Mouse (Mus musculus): ENCODE measurements at regions not wholly inside any gene's neighbourhood (a gene's known extent, or its start where the extent isn't known, plus 50 kb on each side); places are given as distances from the start of the nearest gene placed in this dataset.

DNA sequence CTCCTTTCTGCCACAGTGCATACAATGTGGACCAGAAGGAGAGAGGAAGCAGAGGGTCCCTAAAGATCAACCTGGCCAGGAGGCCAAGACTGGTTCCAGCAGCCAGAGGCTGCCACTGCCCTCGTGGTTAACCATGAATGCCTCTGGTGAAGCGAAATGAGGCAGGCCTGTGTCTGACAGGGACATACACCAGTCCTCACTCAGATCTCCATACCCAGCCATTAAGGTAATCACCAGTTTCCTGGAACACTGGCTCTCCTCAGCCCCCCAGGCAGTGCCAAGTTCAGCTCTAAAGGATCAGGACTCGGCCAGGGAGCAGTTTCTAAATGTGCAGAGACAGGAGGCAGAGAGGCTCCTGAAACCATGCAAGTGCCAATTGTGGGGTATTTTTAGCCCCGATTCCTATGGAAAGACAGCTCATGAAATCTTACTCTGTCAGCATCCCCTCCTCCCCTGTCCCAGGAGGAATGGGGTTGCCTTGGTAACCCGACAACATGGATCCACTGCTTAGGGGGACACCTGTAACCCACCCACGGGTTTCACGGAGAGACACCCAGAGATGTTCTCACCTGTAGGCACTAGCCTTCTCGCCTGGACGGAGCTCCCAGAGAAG is 103.6 kb downstream of the Ier5 start:
- DNase-seq (ENCODE audit: low read depth), result no peak

GRCm38 (mm10) chr1:154993927-154994856 is 105.2 kb downstream of the Ier5 start:
- no peak for DNase-seq (ENCODE audit: low read depth)

- DNase-seq (ENCODE audit: low read depth), result no peak
These were observed 99.0 kb upstream of the Cacna1e start for GRCm38 (mm10) chr1:154983325-154983724.

GRCm38 (mm10) chr1:154982836-154983235 is 98.5 kb upstream of the Cacna1e start:
- no peak for DNase-seq (ENCODE audit: low read depth)

DNA sequence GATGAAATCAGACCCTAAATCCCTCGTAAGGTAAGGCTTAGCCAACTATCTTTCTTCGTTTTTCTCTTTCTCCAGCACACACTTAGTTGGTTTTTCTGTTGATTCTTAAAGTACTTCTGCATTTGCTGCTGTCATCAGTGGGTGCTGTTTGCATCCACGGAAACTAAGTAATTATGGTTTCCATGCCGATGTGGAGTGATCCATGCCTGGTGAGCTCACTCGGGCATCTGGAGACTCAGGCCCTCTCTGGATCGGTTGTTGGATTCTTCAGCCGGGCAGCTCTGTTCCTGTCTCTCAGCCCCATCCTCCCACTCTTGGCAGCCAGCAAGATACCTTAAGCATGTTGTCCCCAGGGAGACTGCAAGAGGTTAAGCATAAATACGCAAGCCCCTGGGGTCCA is 97.4 kb upstream of the Cacna1e start:
- DNase-seq (ENCODE audit: low read depth), result no peak

DNA sequence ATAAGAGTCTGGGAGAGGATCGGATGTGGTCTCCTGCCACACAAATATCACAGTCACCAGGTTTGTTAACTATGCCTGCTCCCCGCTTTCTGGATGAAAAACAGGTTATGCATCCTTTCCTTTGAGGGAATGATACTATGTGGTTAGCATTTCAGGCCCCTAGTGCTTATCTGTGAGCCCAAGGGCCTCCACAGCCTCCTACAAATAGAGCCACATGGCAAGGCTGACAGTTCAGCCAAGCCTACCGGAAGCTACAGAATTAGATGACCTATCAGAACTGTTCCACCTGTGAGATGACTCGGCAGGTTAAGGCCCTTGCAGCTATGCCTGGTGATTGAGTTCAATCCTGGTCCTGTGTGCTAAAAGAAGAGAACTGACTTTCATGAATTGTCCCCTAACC is 91.4 kb upstream of the Cacna1e start:
- DNase-seq (ENCODE audit: low read depth), result no peak

DNA sequence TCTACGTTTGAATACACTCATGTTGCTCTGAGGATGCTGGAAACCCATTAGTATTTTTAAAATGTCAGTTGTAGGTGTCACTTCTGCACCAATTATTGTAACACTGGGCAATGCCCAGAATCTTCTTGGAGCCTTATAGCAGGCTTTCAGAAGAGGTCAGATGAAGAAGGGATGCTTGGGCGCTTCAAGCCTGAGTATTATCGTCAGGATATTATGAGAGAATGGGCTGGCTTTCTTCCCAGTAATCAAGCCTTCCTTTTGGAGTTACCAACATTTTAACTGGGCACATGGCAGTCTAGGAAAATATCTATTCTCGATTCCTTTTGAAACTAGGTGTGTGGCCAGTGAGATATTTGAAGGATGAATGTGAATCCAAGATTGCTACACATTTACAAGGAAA is 77.0 kb upstream of the Cacna1e start:
- DNase-seq (ENCODE audit: low read depth), result no peak

DNA sequence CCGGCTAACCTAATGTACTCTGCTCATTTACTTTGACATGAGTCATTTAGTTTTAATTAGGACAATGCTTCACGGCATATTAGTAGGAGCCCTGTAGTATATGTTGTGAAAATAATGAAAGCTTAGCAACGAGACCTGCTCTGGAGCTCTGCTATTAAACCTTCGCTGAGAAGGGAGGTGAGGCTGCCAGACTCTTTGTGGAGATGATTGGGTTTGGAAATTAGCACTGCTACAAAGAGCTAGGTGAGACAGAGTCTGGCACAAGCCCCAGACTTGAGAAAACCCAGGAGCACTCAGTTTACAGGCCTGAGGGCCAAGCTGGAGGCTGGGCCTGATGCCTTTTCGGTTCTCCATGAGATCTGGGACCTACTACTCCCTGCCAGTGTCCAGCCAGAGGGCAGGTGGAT is 72.3 kb upstream of the Cacna1e start:
- no peak for DNase-seq (ENCODE audit: low read depth)

- DNase-seq (ENCODE audit: low read depth), result no peak
These were observed 68.4 kb upstream of the Cacna1e start for GRCm38 (mm10) chr1:154952679-154953078.
